Mouse (Mus musculus): ENCODE results near the gene Abca13. TPM values are rescaled to one million over a fixed set of nuclear protein-coding genes. Genes with fewer than 3 reads are reported as not detected.
"Not testable (repeated sequence)": the region's sequence is repeated elsewhere in the genome, so short reads cannot be mapped to it uniquely, and the experiment has no call there.

Gene Abca13
- polyA plus RNA-seq, 1 experiment from 2014 or later, result 0.01 TPM

- H3K9ac ChIP-seq (ENCODE audit: low read length), result no peak overlapping the region
- H3K4me3 ChIP-seq (ENCODE audit: low read depth, low read length), result no peak overlapping the region
- ATAC-seq (no peak), DNase-seq (ENCODE audit: low spot score) (no peak)
- H3K27ac ChIP-seq (ENCODE audit: low read depth, low read length), result no peak overlapping the region
- no peaks in the 10 kb centered on the region for H3K4me1 ChIP-seq (ENCODE audit: control insufficient read depth, insufficient read depth, low read length)
- 65% methylated on average over 3 of the region's 3 CpGs for WGBS
- H3K9me3 ChIP-seq (replicated peaks; ENCODE audit: control insufficient read depth, low read length), result no peaks in the 10 kb centered on the region
- no peaks in the 10 kb centered on the region for H3K27me3 ChIP-seq (replicated peaks; ENCODE audit: control insufficient read depth, insufficient read depth, low read length)
- no peaks in the 10 kb centered on the region for H3K36me3 ChIP-seq (ENCODE audit: control insufficient read depth, insufficient read depth, low read length)
- no peak overlapping the region for H3K4me2 ChIP-seq (ENCODE audit: low read length)
Measured at GRCm38 (mm10) chr11:9316545-9316944, 124.8 kb downstream of the Abca13 start.

- Histone ChIP-seq H3K4me3 (ENCODE audit: low read depth, low read length) (no peak overlapping the region), H3K36me3 (ENCODE audit: control insufficient read depth, insufficient read depth, low read length) (no peaks in the 10 kb centered on the region), H3K4me2 (ENCODE audit: low read length) (no peak overlapping the region), H3K27ac (ENCODE audit: low read depth, low read length) (no peak overlapping the region), H3K9ac (ENCODE audit: low read length) (no peak overlapping the region), H3K4me1 (ENCODE audit: control insufficient read depth, insufficient read depth, low read length) (no peaks in the 10 kb centered on the region), H3K9me3 (replicated peaks; ENCODE audit: control insufficient read depth, low read length) (no peaks in the 10 kb centered on the region), H3K27me3 (replicated peaks; ENCODE audit: control insufficient read depth, insufficient read depth, low read length) (no peaks in the 10 kb centered on the region)
- ATAC-seq (peak; percentile 93), DNase-seq (ENCODE audit: low spot score) (peak; percentile 78)
- 32% methylated on average over 6 of the region's 6 CpGs for WGBS
Measured at GRCm38 (mm10) chr11:9317076-9317929, 125.6 kb downstream of the Abca13 start.

- ATAC-seq (no peak), DNase-seq (ENCODE audit: low spot score) (no peak)
- Histone ChIP-seq H3K4me3 (ENCODE audit: low read depth, low read length) (no peak overlapping the region), H3K9me3 (replicated peaks; ENCODE audit: control insufficient read depth, low read length) (no peaks in the 10 kb centered on the region), H3K27me3 (replicated peaks; ENCODE audit: control insufficient read depth, insufficient read depth, low read length) (no peaks in the 10 kb centered on the region), H3K36me3 (ENCODE audit: control insufficient read depth, insufficient read depth, low read length) (no peaks in the 10 kb centered on the region), H3K27ac (ENCODE audit: low read depth, low read length) (no peak overlapping the region), H3K4me1 (ENCODE audit: control insufficient read depth, insufficient read depth, low read length) (no peaks in the 10 kb centered on the region), H3K9ac (ENCODE audit: low read length) (no peak overlapping the region), H3K4me2 (ENCODE audit: low read length) (no peak overlapping the region)
- 82% methylated on average over 3 of the region's 3 CpGs for WGBS
Measured at GRCm38 (mm10) chr11:9338151-9338550, 146.4 kb downstream of the Abca13 start.

DNA sequence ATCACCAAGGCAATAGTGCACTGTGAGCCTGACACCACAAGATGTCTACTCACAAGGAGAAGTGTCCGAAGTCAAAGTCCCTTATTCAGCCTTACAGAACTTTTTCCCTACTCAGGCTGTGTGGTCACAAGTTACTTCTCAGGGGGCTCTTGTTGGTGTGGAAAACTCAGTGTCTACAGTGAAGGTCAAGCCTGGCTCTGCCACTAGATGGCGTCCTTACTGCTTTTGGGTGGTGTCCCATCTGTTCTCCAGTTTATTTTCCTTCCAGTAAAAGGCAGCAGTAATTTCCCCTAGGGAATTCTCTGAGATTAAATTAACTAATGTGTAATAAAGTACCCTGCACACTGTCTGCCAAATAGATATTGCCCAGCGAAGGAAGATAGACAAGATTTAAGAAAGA is 156.0 kb downstream of the Abca13 start:
- ATAC-seq (no peak), DNase-seq (ENCODE audit: low spot score) (peak; percentile 27)
- Histone ChIP-seq H3K27ac (ENCODE audit: low read depth, low read length) (no peak overlapping the region), H3K27me3 (replicated peaks; ENCODE audit: control insufficient read depth, insufficient read depth, low read length) (no peaks in the 10 kb centered on the region), H3K36me3 (ENCODE audit: control insufficient read depth, insufficient read depth, low read length) (no peaks in the 10 kb centered on the region), H3K9me3 (replicated peaks; ENCODE audit: control insufficient read depth, low read length) (no peaks in the 10 kb centered on the region), H3K4me1 (ENCODE audit: control insufficient read depth, insufficient read depth, low read length) (no peaks in the 10 kb centered on the region), H3K9ac (ENCODE audit: low read length) (no peak overlapping the region), H3K4me2 (ENCODE audit: low read length) (no peak overlapping the region), H3K4me3 (ENCODE audit: low read depth, low read length) (no peak overlapping the region)
- WGBS, result 58% methylated on average over 3 of the region's 3 CpGs

GRCm38 (mm10) chr11:9373160-9373559 is 181.4 kb downstream of the Abca13 start:
- Histone ChIP-seq H3K27me3 (replicated peaks; ENCODE audit: control insufficient read depth, insufficient read depth, low read length) (no peaks in the 10 kb centered on the region), H3K36me3 (ENCODE audit: control insufficient read depth, insufficient read depth, low read length) (no peaks in the 10 kb centered on the region), H3K4me2 (ENCODE audit: low read length) (no peak overlapping the region), H3K9ac (ENCODE audit: low read length) (no peak overlapping the region), H3K4me1 (ENCODE audit: control insufficient read depth, insufficient read depth, low read length) (no peaks in the 10 kb centered on the region), H3K4me3 (ENCODE audit: low read depth, low read length) (no peak overlapping the region), H3K9me3 (replicated peaks; ENCODE audit: control insufficient read depth, low read length) (no peaks in the 10 kb centered on the region), H3K27ac (ENCODE audit: low read depth, low read length) (no peak overlapping the region)
- ATAC-seq (no peak), DNase-seq (ENCODE audit: low spot score) (no peak)
- 88% methylated on average over 5 of the region's 5 CpGs for WGBS

GRCm38 (mm10) chr11:9374426-9374825 is 182.7 kb downstream of the Abca13 start:
- ATAC-seq; DNase-seq (ENCODE audit: low spot score): not testable (repeated sequence)
- WGBS, result 76% methylated on average over 5 of the region's 5 CpGs

GRCm38 (mm10) chr11:9388520-9388919 is 196.8 kb downstream of the Abca13 start:
- no peak overlapping the region for H3K9ac ChIP-seq (ENCODE audit: low read length)
- H3K4me3 ChIP-seq (ENCODE audit: low read depth, low read length), result no peak overlapping the region
- 85% methylated on average over 1 of the region's 1 CpGs for WGBS
- no peaks in the 10 kb centered on the region for H3K9me3 ChIP-seq (replicated peaks; ENCODE audit: control insufficient read depth, low read length)
- DNase-seq (ENCODE audit: low spot score), result no peak
- H3K27me3 ChIP-seq (replicated peaks; ENCODE audit: control insufficient read depth, insufficient read depth, low read length), result no peaks in the 10 kb centered on the region
- no peak overlapping the region for H3K4me2 ChIP-seq (ENCODE audit: low read length)
- H3K27ac ChIP-seq (ENCODE audit: low read depth, low read length), result no peak overlapping the region
- no peaks in the 10 kb centered on the region for H3K4me1 ChIP-seq (ENCODE audit: control insufficient read depth, insufficient read depth, low read length)
- ATAC-seq, result no peak
- no peaks in the 10 kb centered on the region for H3K36me3 ChIP-seq (ENCODE audit: control insufficient read depth, insufficient read depth, low read length)

More at GRCm38 (mm10) chr11:9374426-9374825, 182.7 kb downstream of the Abca13 start:
- not testable (repeated sequence) for H3K36me3 ChIP-seq (ENCODE audit: control insufficient read depth, insufficient read depth, low read length); H3K27me3 ChIP-seq (replicated peaks; ENCODE audit: control insufficient read depth, insufficient read depth, low read length); H3K4me3 ChIP-seq (ENCODE audit: low read depth, low read length); H3K9ac ChIP-seq (ENCODE audit: low read length); H3K9me3 ChIP-seq (replicated peaks; ENCODE audit: control insufficient read depth, low read length); H3K4me2 ChIP-seq (ENCODE audit: low read length); H3K27ac ChIP-seq (ENCODE audit: low read depth, low read length); H3K4me1 ChIP-seq (ENCODE audit: control insufficient read depth, insufficient read depth, low read length)

DNA sequence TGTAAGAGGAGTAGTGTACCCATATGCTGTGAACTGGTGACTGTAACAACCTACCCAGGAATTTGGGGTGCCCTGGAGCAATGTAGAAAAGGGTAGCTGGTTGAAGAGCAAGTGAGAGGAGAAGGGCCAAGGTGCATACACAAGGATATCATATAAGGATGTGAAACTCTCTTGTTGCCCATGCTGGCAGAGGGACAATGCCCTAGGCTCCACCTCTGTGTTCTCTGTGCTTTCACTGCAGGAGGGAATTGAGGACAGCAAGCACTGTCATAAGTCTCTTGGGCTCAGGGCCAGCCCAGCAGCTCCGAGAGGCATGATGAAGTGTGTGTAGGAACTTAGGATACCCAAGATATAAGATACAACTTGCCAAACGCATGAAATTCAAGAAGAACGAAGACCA is 225.2 kb downstream of the Abca13 start:
- 78% methylated on average over 3 of the region's 3 CpGs for WGBS
- H3K27ac ChIP-seq (ENCODE audit: low read depth, low read length), result no peak overlapping the region

DNA sequence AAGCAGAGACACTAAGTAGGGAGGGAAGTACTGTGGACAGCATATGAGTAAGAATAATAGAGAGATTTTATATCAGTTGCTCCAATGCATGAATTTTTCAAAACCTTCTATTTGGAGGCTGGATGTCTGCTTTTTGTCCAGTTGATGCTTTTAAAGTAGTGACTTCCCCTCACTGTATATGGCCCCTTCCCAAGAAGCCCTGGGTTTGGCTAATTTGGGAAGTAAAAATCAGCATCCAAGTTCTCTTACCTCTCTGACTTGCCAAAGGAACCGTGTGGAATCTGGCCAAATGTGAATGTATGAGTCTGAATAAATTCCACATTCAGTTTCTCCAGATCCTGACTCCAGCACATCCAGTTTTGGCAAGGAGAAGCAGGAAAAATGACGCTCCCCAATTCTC is 228.5 kb downstream of the Abca13 start:
- Histone ChIP-seq H3K9me3 (replicated peaks; ENCODE audit: control insufficient read depth, low read length) (no peaks in the 10 kb centered on the region), H3K36me3 (ENCODE audit: control insufficient read depth, insufficient read depth, low read length) (no peaks in the 10 kb centered on the region), H3K4me3 (ENCODE audit: low read depth, low read length) (no peak overlapping the region), H3K27ac (ENCODE audit: low read depth, low read length) (no peak overlapping the region), H3K27me3 (replicated peaks; ENCODE audit: control insufficient read depth, insufficient read depth, low read length) (no peaks in the 10 kb centered on the region), H3K4me2 (ENCODE audit: low read length) (no peak overlapping the region), H3K4me1 (ENCODE audit: control insufficient read depth, insufficient read depth, low read length) (no peaks in the 10 kb centered on the region), H3K9ac (ENCODE audit: low read length) (no peak overlapping the region)
- 62% methylated on average over 2 of the region's 2 CpGs for WGBS
- ATAC-seq (no peak), DNase-seq (ENCODE audit: low spot score) (no peak)

More for the DNA sequence above, 225.2 kb downstream of the Abca13 start:
- H3K4me1 ChIP-seq (ENCODE audit: control insufficient read depth, insufficient read depth, low read length), result no peaks in the 10 kb centered on the region
- DNase-seq (ENCODE audit: low spot score) (no peak), ATAC-seq (no peak)
- no peak overlapping the region for H3K9ac ChIP-seq (ENCODE audit: low read length)
- no peaks in the 10 kb centered on the region for H3K27me3 ChIP-seq (replicated peaks; ENCODE audit: control insufficient read depth, insufficient read depth, low read length)
- no peak overlapping the region for H3K4me3 ChIP-seq (ENCODE audit: low read depth, low read length)
- H3K9me3 ChIP-seq (replicated peaks; ENCODE audit: control insufficient read depth, low read length), result no peaks in the 10 kb centered on the region
- no peak overlapping the region for H3K4me2 ChIP-seq (ENCODE audit: low read length)
- no peaks in the 10 kb centered on the region for H3K36me3 ChIP-seq (ENCODE audit: control insufficient read depth, insufficient read depth, low read length)
